Mouse (Mus musculus) lung, adult 2 months (tissue): ENCODE measurements at regions not wholly inside any gene's neighbourhood (a gene's known extent, or its start where the extent isn't known, plus 50 kb on each side); places are given as distances from the start of the nearest gene placed in this dataset.

Experiments
- CTCF ChIP-seq: fragments of 200-500 bp; IDR thresholded peaks from 2 replicates; pipeline ENCODE4 v1.5.1; 2011; ENCODE audit warnings: mild to moderate bottlenecking, low read length, control low read depth; ENCODE audit not compliant: insufficient read depth
- POLR2A ChIP-seq: fragments of 200-500 bp; IDR thresholded peaks from 2 replicates; pipeline ENCODE4 v1.6.1; 2011; ENCODE audit warnings: low read depth, mild to moderate bottlenecking, control low read depth, low read length, borderline replicate concordance; ENCODE audit errors: extremely low read depth

- TF ChIP-seq POLR2A (no peak), CTCF (no peak)
These were observed 68.8 kb downstream of the Hif1an start for GRCm38 (mm10) chr19:44631356-44632007.
